Mouse (Mus musculus) cortical plate, adult 2 months (tissue): ENCODE data around the gene Cfap100.
A peak's percentile ranks its signal among the peaks of the same experiment; 100 is the strongest.

ENCODE experiments used
- CTCF ChIP-seq: fragments of 200-500 bp; IDR thresholded peaks from 2 replicates; pipeline ENCODE4 v1.5.1; 2011; ENCODE audit warnings: mild to moderate bottlenecking, control low read depth, low read length; ENCODE audit not compliant: insufficient read depth; ENCODE audit errors: extremely low read depth
- POLR2A ChIP-seq: fragments of 200-500 bp; IDR thresholded peaks from 2 replicates; pipeline ENCODE4 v1.6.1; 2011; ENCODE audit warnings: mild to moderate bottlenecking, low read length, control low read depth; ENCODE audit not compliant: insufficient read depth; ENCODE audit errors: extremely low read depth

DNA sequence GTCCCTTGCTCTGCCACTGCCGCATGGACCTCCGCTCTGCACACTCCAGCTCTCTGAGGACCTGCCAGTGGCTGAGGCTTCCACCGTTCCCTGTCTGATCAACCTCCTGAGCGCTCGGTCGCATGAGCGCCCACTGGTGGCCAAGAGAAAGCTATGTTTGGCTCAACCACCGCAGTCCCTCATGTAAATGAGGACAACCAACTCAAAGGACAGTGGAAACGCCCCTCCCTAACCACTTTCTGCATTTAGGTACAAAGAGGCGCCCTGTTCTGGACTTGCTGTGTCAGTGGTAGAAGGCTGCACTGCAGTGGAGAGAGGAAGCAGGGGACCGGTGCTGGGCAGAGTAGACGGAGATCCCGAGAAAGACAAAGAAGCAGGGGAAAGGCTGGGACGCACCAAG is 6.0 kb downstream of the Cfap100 start:
- TF ChIP-seq CTCF: peak; percentile 85
- no peak for TF ChIP-seq POLR2A
